Mouse (Mus musculus) liver, embryonic 11.5 days (tissue): ENCODE measurements around the gene Sos1. TPM values are rescaled to one million over a fixed set of nuclear protein-coding genes. Genes with fewer than 3 reads are reported as not detected.

Experiments
- ATAC-seq: fragments of 200-750 bp; cut with Nextera tagmentation; replicated peaks from 2 replicates; pipeline ENCODE4 v1.8.0; 2017; ENCODE audit warnings: moderate number of reproducible peaks, mild to moderate bottlenecking, moderate TSS enrichment, moderate library complexity; ENCODE audit not compliant: low FRiP score
- DNase-seq: peaks from one replicate; pipeline ENCODE4 v3.0.0-alpha.2; 2017; ENCODE audit warnings: low spot score
- H3K27ac ChIP-seq: fragments of 300-500 bp; sonication (generic); 2 replicates; pipeline ENCODE4 v1.5.1; 2014; ENCODE audit warnings: mild to moderate bottlenecking, low read depth, low read length, control low read depth
- H3K27me3 ChIP-seq: fragments of 300-500 bp; sonication (generic); replicated peaks from 2 replicates; pipeline ENCODE4 v1.6.1; 2014; ENCODE audit warnings: low read length, mixed read lengths; ENCODE audit not compliant: control insufficient read depth, insufficient read depth
- H3K36me3 ChIP-seq: fragments of 300-500 bp; sonication (generic); 2 replicates; pipeline ENCODE4 v1.6.1; 2014; ENCODE audit warnings: mild to moderate bottlenecking, low read length, moderate library complexity, mixed read lengths; ENCODE audit not compliant: control insufficient read depth, insufficient read depth
- H3K4me1 ChIP-seq: fragments of 300-500 bp; sonication (generic); replicated peaks from 2 replicates; pipeline ENCODE4 v1.6.1; 2014; ENCODE audit warnings: low read length, mixed read lengths; ENCODE audit not compliant: control insufficient read depth, insufficient read depth
- H3K4me2 ChIP-seq: fragments of 300-500 bp; sonication (generic); 2 replicates; pipeline ENCODE4 v1.6.1; 2014; ENCODE audit warnings: mild to moderate bottlenecking, control low read depth, moderate library complexity
- H3K4me3 ChIP-seq: fragments of 300-500 bp; sonication (generic); 2 replicates; pipeline ENCODE4 v1.5.1; 2014; ENCODE audit warnings: low read depth, low read length, control low read depth
- H3K9ac ChIP-seq: fragments of 300-500 bp; sonication (generic); 2 replicates; pipeline ENCODE4 v1.6.1; 2014; ENCODE audit warnings: low read depth, low read length, control low read depth
- H3K9me3 ChIP-seq: fragments of 300-500 bp; sonication (generic); 2 replicates; pipeline ENCODE4 v1.6.1; 2016; ENCODE audit warnings: low read length, inconsistent platforms, mixed read lengths; ENCODE audit not compliant: control insufficient read depth
- WGBS: fragments of 180-500 bp; shearing (Covaris S2); extraction: QIAGEN DNeasy Blood & Tissue Kit; methylation state at CpG from one replicate; pipeline ENCODE4 v1.1.7; 2014; 5-methylcytosine and 5-hydroxymethylcytosine counted together
- polyA plus RNA-seq: library from polyadenylated mRNA; unstranded; fragments of >200 nt; fragmentation: Nextera tagmentation; extraction: Ambion mirVana; gene quantifications from 2 replicates; pipeline ENCODE4 v1.2.1, GENCODE M21; 2014

Sos1 gene
- polyA plus RNA-seq, 1 experiment from 2014 or later = 4.5 TPM

DNA sequence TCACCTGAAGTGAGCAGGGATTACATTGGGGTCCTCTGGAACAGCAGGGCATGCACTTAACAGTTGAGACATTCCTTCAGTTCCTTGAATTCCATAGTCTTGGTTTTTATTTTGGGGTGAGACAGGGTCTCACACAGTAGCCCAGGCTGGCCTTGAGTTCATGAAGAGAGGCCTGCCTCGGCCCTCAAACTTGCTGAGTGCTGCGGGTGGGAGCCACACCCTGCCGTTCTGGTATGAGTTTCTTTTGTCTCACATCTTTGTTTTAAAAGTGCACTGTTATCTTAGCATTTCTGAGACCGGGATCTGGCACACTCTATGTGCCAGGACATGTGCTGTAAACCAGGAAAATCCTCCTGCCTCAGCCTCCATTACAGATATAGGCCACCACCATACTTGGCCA lies 19.8 kb upstream of the Sos1 start:
- WGBS = 57% methylated on average over 4 of the region's 4 CpGs
- DNase-seq (no peak), ATAC-seq (no peak)
- Histone ChIP-seq H3K9ac (no peak overlapping the region), H3K9me3 (no peaks in the 10 kb centered on the region), H3K4me1 (peaks cover 16% of the 10 kb centered on the region), H3K36me3 (no peaks in the 10 kb centered on the region), H3K4me2 (no peak overlapping the region), H3K27me3 (no peaks in the 10 kb centered on the region), H3K27ac (no peak overlapping the region), H3K4me3 (no peak overlapping the region)

DNA sequence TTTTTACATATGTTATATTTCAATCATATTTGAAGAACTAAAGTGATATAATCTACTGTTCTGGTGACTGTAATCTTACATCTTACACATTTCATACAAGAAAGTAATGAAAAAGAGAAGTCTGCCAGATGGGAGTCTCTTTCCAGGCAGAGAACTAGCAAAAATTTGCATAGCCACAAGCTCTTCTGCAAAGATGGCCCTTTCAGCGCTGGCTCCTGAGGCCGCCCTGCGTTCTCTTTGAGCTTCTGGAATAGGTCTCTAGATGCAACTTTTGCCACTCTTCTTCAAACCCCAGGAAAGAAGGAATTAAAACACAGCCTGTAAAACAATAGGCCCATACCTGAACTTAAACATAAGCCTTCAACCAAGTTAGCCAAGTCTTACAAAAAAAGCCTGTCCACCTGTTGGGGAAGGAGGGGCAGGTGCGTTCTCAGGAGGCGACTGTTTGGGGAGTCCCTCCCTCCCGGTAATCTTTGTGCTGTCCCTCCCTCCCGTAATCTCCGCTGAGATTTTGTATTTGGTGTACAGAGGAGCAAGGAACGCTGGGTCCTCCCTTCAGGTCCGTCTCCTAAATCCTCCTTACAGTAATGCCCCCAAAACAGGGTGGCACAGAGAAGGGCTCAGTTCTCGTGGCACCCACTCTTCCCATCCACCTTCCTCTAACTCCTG lies 18.5 kb upstream of the Sos1 start:
- Histone ChIP-seq H3K4me3 (no peak overlapping the region), H3K27ac (no peak overlapping the region), H3K9me3 (no peaks in the 10 kb centered on the region), H3K36me3 (no peaks in the 10 kb centered on the region), H3K4me2 (no peak overlapping the region), H3K27me3 (no peaks in the 10 kb centered on the region), H3K4me1 (peaks cover 16% of the 10 kb centered on the region), H3K9ac (no peak overlapping the region)
- WGBS = 59% methylated on average over 11 of the region's 11 CpGs
- DNase-seq (no peak), ATAC-seq (no peak)

DNA sequence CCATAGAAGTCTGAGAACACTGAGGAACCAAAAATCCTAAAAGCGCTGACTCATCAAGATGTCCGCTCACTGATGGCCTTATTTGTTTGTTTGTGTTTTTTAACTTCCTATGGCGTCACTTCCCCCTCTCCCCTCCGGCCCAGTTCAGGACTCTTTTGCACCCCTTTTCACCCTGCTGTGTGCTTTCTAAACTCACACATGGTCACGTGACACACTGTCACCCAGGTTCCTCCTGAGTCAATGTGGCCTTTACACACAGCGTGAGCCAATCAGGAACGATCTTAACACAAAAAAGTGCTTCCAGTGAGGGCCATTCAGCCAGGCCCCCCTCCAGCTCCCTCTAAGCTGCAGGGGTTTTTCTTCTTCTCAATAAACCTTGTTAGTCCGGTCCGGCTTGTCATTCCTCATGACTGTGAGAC lies 16.9 kb upstream of the Sos1 start:
- no peak for DNase-seq
- Histone ChIP-seq H3K4me3 (no peak overlapping the region), H3K27ac (no peak overlapping the region), H3K36me3 (no peaks in the 10 kb centered on the region), H3K9me3 (no peaks in the 10 kb centered on the region), H3K4me2 (no peak overlapping the region), H3K4me1 (peaks cover 16% of the 10 kb centered on the region), H3K9ac (no peak overlapping the region), H3K27me3 (no peaks in the 10 kb centered on the region)
- 84% methylated on average over 9 of the region's 9 CpGs for WGBS
- no peak for ATAC-seq

DNA sequence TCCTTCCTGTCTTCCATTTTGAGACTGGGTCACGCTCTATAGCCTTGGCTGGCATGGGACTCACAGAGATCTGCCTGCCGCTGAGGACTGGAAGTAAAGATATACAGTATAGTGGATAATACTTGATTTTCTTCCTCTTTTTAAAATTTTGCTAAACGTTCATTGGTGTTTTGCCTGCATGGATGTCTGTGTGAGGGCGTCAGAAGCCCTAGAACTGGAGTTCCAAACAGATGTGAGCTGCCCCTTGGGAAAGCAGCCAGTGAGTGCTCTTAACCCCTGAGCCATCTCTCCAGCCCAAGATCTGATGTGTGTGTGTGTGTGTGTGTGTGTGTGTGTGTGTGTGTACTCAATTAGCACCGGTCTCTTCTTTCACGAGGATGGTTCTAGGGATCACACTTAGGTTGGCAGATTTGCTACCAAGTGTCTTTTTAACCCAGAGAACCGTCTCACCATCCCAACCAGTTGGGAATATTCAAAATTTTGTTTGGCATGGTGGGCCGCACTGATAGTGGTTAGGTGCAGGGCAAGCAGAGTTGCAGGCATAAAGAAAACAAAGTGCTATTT lies 16.4 kb upstream of the Sos1 start:
- H3K4me3 ChIP-seq = no peak overlapping the region
- H3K36me3 ChIP-seq = no peaks in the 10 kb centered on the region
- peaks cover 12% of the 10 kb centered on the region for H3K4me1 ChIP-seq
- H3K4me2 ChIP-seq = no peak overlapping the region
- no peak overlapping the region for H3K27ac ChIP-seq
- 76% methylated on average over 8 of the region's 8 CpGs for WGBS
- DNase-seq = no peak
- ATAC-seq = no peak
- H3K27me3 ChIP-seq = no peaks in the 10 kb centered on the region
- H3K9ac ChIP-seq = no peak overlapping the region
- no peaks in the 10 kb centered on the region for H3K9me3 ChIP-seq

DNA sequence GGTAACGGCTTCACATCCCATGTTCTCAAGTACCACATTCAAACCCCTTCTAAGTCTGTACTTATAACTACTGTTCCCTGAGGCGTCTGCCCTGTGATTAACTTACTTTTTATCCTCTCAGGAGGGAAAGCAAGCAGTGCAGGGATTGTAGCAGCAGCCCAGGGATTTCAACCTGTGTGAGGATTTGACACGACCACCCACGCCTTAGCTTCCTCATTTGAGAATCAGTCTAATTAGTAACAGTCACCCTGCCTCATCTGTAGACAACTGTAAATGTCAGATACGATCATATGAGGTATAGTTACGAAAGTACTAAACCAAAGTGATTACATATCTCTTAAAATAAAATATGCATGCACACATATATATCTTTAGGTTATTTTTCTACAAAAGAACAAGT lies 15.9 kb upstream of the Sos1 start:
- Histone ChIP-seq H3K4me3 (no peak overlapping the region), H3K9me3 (no peaks in the 10 kb centered on the region), H3K4me2 (no peak overlapping the region), H3K27ac (no peak overlapping the region), H3K9ac (no peak overlapping the region), H3K4me1 (peaks cover 7% of the 10 kb centered on the region), H3K36me3 (no peaks in the 10 kb centered on the region), H3K27me3 (no peaks in the 10 kb centered on the region)
- DNase-seq (no peak), ATAC-seq (no peak)
- WGBS = 78% methylated on average over 6 of the region's 6 CpGs

DNA sequence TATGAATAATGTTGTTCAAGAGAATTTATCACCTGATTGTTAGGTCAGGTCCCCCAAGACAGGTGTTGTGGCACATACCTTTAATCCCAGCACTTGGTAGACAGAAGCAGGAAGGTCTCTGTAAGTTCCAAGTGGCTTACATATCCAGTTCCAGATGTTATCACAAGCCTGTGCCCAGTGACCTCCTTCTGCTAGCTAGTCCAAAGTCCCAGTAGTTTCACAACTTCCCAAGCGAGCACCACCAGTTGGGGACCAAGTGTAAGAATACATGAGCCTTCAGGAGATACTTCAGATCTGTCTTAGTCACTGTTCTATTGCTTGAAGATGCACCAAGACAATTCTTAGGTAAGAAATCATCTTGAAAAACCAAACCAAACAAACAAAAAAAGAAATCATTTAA lies 13.6 kb upstream of the Sos1 start:
- no peak overlapping the region for H3K9ac ChIP-seq
- H3K9me3 ChIP-seq = no peaks in the 10 kb centered on the region
- 77% methylated on average over 1 of the region's 1 CpGs for WGBS
- H3K36me3 ChIP-seq = no peaks in the 10 kb centered on the region
- H3K27ac ChIP-seq = no peak overlapping the region
- H3K27me3 ChIP-seq = no peaks in the 10 kb centered on the region
- H3K4me3 ChIP-seq = no peak overlapping the region
- H3K4me2 ChIP-seq = no peak overlapping the region
- no peak for ATAC-seq
- H3K4me1 ChIP-seq = no peaks in the 10 kb centered on the region
- no peak for DNase-seq

DNA sequence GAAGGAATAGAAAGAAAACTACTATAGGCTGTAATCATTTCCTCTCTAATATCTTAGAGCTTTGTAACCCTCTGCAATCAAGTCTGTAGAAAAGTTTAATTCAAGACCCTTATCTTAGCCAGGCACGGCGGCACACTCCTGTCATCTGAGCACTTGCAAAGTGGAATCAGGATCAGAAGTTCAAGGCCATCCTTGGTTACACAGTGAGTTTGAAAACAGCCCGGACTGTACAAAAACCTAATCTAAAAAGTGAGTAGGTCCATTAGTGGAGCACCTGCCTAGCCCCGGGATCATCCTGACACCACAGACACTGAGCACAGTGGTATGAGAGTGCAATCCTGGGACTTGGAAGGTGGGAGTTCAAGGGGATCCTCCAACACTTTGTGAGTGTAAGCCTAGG lies 12.6 kb upstream of the Sos1 start:
- ATAC-seq (no peak), DNase-seq (no peak)
- Histone ChIP-seq H3K36me3 (no peaks in the 10 kb centered on the region), H3K4me3 (no peak overlapping the region), H3K27ac (no peak overlapping the region), H3K4me2 (no peak overlapping the region), H3K9ac (no peak overlapping the region), H3K9me3 (no peaks in the 10 kb centered on the region), H3K27me3 (no peaks in the 10 kb centered on the region), H3K4me1 (no peaks in the 10 kb centered on the region)
- 74% methylated on average over 4 of the region's 4 CpGs for WGBS

DNA sequence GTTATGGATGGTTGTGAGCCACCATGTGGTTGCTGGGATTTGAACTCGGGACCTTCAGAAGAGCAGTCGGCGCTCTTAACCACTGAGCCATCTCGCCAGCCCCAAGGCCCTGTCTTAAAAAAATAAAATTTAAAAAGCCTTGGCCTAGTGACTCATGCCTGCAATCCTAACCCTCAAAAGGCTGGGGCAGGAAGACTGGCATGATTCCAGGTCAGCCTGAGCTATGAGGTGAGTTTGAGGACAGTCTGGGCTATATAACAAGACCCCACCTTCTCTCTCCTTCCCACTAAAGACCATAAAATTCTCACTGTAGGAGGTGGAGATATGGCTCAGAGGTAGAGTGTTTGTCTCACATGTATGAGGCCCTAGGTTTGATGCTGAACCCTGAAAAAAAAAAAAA lies 12.0 kb upstream of the Sos1 start:
- no peak for ATAC-seq
- no peak overlapping the region for H3K4me2 ChIP-seq
- no peak overlapping the region for H3K9ac ChIP-seq
- H3K9me3 ChIP-seq = no peaks in the 10 kb centered on the region
- WGBS = 84% methylated on average over 4 of the region's 4 CpGs
- no peak for DNase-seq
- H3K4me1 ChIP-seq = no peaks in the 10 kb centered on the region
- H3K27me3 ChIP-seq = no peaks in the 10 kb centered on the region
- H3K4me3 ChIP-seq = no peak overlapping the region
- no peaks in the 10 kb centered on the region for H3K36me3 ChIP-seq
- no peak overlapping the region for H3K27ac ChIP-seq

DNA sequence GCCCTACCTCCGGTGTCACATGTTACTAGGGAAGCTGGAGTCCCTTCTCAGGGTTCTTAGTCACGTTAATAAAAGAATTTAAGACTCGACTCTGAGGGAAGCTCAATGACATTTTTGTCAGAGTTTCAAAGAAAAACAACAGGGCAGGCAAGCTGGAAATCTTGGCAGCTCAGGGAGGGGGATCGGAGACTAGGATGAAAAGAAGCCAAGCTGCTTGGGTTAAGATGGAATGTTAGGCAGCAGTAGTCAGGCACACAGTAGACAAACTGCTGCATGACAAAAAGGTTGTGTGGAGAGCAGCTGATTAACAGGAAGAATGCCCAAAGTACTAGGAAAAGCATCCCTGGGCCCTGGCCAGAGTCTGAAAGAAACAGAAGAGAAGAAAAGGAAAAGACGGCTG lies 9.9 kb upstream of the Sos1 start:
- H3K27ac ChIP-seq = no peak overlapping the region
- WGBS = 76% methylated on average over 5 of the region's 5 CpGs

More for the DNA sequence above, 9.9 kb upstream of the Sos1 start:
- DNase-seq (no peak), ATAC-seq (no peak)
- H3K4me1 ChIP-seq = no peaks in the 10 kb centered on the region
- no peak overlapping the region for H3K4me2 ChIP-seq
- no peak overlapping the region for H3K4me3 ChIP-seq
- no peaks in the 10 kb centered on the region for H3K27me3 ChIP-seq
- H3K9me3 ChIP-seq = no peaks in the 10 kb centered on the region
- no peak overlapping the region for H3K9ac ChIP-seq
- H3K36me3 ChIP-seq = no peaks in the 10 kb centered on the region
